Mouse (Mus musculus) thymus, postnatal 4 days (tissue): ENCODE measurements around the gene Hdac10.
A peak's percentile ranks its signal among the peaks of the same experiment; 100 is the strongest.

Experiments
- DNase-seq: peaks from one replicate; pipeline ENCODE4 v3.0.0; 2021

The Hdac10 gene

DNA sequence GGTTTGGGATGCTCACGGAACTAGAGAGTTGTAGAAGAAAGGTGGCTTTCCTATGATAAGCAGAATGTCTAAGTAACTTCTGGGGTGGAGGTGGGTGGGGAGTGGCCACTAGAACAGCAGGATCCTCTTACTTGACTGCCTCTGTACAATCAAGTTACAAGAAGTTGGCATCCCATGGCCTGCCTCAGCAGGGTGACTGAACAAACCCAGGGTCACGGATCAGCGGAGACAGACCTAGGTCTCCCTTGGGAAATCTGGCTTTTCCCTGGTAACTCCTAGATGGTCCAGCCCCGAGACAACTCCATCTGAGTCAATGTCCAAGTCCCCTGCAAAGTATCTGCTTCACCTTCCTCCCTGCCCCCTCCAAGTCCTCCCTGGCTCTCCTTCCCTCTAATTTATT, 19.4 kb upstream of the Hdac10 start:
- DNase-seq, result no peak

DNA sequence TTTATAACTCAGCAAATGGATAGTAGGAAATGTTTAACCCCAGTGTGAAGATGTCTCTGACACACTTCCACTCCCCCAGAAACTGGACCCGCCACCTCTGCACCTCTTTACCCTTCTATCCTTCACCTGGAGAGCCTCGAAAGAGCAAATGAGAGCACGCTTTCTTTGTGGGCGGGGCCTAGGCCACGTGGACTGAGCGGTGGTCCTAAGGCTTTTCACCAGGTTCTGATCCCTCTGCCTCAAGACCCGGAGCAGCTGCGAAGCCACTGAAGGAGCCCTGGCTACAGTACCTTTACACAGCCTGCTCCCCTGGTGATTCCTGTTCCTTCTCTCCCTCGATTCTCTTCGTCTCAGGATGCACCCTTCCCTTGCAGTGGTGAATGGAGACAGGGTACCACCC, 19.0 kb upstream of the Hdac10 start:
- DNase-seq, result peak; percentile 34

GRCm38 (mm10) chr15:89147024-89147423, 18.5 kb upstream of the Hdac10 start:
- DNase-seq, result peak; percentile 77

- peak; percentile 75 for DNase-seq
Observed at GRCm38 (mm10) chr15:89146537-89146936, 18.0 kb upstream of the Hdac10 start.

GRCm38 (mm10) chr15:89145813-89146350, 17.4 kb upstream of the Hdac10 start:
- DNase-seq, result no peak

- no peak for DNase-seq
Observed at GRCm38 (mm10) chr15:89144965-89145364, 16.5 kb upstream of the Hdac10 start.

GRCm38 (mm10) chr15:89143134-89143533, 14.6 kb upstream of the Hdac10 start:
- DNase-seq, result no peak

GRCm38 (mm10) chr15:89141905-89142304, 13.4 kb upstream of the Hdac10 start:
- DNase-seq, result no peak

GRCm38 (mm10) chr15:89141443-89141842, 12.9 kb upstream of the Hdac10 start:
- DNase-seq, result no peak

GRCm38 (mm10) chr15:89140659-89141252, 12.3 kb upstream of the Hdac10 start, which contains the start of gene Mapk12:
Gene Mapk12 (minus strand): TSS chr15:89140703.
- no peak for DNase-seq

DNA sequence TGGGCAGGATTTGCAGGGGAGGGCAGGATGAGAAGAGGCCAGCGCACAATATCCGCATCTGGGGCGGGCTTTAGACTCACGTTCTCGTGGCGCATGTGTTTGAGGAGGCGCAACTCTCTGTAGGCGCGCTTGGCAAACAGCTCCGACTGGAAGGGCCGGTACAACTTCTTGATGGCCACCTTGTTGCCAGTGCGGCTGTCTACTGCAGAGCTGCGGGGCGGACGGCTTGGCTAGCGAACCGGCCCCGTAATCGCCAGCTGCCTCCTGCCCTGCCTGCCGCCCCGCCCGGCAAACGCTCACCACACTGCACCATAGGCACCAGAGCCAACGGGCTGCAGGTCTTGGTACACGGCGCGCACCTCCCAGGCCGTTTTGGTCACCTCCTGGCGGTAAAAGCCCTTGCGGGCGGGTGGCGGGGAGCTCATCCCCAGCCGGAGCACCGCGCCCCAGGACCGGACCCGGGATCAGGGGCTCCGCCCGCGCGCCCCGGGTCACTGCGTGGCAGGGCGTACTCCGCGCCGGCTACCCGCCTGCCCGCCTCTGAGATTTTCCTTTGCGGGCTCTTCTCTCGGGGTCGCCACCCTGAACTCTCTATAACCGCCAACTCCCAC, 11.7 kb upstream of the Hdac10 start:
- DNase-seq, result no peak

DNA sequence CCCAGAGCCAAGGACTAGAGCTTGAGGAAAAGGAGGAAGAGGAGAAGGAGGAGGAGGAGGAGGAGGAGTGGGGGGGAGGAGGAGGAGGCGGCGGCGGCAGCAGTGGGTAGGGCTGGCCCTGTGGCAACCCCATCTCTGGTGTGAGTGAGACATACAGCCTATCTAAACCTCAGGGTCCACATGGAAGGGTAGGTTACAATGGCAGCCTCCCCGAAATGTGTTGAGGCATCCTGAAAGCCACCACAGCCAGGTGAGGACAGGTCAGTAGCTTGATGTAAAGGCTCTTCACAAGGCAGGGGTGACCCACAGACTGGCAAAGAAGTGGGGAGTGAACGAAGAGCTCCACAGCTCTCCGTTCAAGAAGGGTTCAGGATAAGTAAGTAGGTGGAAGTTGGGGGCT, 10.0 kb upstream of the Hdac10 start:
- no peak for DNase-seq

DNA sequence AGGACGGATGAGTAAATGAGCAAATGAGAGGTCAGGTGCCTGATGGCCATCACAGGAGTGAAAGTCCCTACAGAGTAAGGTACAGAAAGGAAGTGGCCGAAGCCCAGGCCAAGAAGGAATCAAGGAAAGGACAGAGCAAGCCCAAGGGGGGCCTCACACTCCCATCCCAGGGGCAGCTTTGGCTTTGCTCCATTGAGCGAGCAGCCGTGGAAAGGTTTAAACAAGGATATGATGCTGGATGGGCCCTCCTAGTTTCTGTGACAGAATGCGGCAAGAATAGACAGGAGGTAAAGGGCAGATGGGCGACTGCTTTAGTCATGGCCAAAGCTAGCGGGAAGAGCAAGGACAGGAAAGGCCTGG, 9.5 kb upstream of the Hdac10 start:
- no peak for DNase-seq

- no peak for DNase-seq
Observed at GRCm38 (mm10) chr15:89137378-89138045, 9.0 kb upstream of the Hdac10 start.

DNA sequence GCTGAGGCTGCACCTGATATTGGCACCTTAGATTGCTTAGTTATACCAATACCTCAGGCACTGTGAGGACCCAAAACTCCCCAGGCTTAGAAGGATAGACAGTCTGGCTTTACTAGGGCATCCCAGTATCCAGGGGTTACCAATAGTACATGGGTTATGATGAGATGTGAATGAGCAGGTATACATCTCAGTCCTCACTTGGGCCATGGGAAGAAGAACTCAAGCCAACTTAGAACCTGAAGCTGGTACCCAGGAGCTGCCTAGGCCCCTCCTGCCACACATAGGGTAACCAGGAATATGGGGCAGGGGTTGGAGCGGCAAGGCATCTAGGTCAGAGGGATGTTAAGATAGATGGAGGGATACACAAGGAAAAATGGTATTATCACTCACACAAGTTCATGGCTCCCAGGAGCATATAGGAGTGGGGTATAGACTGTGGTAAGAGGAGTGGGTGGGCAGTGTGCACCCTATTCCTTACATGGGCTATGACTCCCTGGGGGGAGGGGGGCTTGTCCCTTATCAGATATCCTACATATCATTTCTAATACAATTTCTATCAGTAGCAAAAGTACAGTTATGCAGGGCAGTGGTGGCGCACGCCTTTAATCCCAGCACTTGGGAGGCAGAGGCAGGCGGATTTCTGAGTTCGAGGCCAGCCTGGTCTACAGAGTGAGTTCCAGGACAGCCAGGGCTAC, 8.1 kb upstream of the Hdac10 start:
- no peak for DNase-seq

DNA sequence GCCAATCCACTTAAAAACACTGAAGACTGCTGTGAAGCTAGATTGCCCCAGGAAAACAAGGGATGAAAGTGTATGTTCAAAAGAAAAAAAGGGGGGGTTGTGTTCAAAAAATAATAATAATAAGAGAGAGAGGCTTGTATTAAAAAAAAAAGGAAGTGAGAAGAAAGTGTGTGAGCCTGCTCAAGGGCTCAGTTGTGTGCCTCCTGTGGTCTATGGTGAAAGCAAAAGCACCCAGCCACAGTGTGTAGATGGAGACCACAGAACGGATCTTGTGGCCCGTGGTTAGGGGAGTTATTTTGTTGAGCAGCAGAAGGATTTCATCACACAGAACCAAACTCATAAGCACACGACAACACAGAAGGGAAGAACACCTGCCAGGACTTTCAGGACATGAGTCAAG, 2.8 kb upstream of the Hdac10 start:
- peak; percentile 49 for DNase-seq

GRCm38 (mm10) chr15:89130245-89130644, 1.7 kb upstream of the Hdac10 start:
- DNase-seq, result no peak

DNA sequence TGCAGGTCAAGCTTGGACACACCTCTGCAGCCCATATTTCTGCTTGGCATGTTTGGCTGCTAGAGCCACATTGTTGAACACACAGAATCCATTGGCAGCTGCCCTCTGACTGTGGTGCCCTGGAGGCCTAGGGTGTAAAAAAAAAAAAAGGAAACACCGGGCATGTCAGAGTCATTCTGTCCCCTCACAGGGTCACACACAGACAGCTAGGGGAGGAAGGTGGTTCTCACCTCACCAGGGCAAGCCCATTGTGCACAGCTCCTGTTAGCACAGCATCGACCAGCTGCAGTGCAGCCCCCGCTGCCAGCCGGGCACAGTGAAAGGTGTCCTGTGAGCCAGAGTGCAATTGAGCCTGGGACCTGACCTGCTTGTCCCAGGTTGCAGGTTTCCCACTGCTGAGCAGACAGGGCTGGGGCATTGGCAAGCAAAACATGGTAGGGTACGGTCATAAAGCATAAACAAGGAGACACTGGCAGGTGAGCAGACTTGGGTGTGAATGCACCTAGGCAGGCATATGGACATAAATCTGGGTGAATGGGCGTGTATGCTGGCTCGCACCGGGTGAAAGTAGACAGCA, 1.0 kb downstream of the Hdac10 start:
- no peak for DNase-seq

DNA sequence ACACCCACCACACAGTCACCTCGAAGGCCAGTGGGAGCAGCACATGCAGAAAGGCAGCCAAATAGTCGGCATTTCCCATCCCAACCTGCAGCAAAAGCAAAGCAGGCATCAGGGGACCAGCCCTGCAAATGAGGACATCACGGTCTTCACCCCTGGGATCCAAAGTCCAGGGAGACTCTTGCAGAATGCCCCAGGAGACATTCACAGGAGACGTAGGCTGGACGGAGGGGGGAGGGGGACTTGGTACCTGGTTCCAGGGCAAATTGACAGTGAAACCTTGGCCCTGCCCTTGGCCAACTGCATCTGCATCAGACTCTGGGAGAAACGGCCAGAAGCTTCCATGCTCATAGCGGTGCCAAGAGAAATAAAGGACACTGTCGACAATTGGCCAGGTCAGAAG, 1.9 kb downstream of the Hdac10 start:
- DNase-seq, result no peak

DNA sequence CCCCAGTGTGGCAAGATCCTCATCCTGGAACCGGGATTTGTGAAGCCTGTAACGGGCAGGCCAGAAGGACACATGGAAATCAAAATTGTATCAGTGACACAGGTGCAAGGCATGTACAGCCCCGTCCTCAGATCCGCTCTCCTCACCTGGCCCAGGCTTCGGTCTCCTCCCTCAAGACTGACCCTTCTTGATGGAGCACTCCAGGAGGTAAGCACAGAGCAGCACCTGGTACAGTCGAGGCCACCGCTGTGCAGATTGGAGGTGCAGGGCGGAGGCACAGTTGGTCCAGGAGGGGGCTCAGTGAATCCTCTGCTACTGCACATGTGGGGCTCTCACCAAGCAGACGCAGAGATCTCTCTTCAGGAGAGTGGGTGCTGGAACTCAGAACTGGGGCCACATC, 3.1 kb downstream of the Hdac10 start:
- no peak for DNase-seq

GRCm38 (mm10) chr15:89124312-89124711, 4.2 kb downstream of the Hdac10 start:
- no peak for DNase-seq

- peak; percentile 83 for DNase-seq
Observed at GRCm38 (mm10) chr15:89123595-89123994, 4.9 kb downstream of the Hdac10 start.

DNA sequence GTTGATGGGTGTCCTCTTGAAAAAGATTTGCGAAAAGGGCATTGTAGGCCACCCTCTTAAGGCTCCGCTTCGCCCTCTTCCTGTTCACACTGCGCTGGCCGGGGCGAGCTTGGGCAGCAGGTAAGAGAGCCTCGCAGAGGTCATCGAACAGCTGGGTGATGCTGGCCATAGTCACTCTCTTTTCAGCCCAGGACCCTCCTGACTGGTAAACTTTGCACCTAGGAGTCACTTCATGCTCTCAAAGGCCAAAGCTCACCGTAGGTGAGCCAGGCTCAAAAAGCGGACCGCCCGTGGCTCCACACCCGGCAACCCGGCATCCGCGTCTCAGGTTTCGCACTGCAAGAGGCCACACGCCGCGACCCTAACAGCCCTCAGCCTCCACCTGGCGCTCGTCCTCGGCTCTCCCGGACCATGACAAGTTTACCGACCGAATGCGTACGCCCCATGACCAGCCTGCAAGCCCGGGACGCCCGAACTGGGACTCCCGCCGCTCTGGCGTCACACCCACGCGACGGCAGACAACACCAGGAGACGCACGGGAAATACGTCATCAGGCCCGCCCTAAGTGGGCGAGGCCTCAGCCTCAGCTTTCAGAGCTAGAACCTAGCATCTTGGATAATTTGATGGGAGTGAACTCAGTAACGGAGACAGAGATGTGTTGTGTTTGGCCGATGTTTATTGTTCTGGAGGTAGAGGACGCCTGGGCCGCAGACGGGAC, 5.7 kb downstream of the Hdac10 start, which contains the start of gene Tubgcp6:
Gene Tubgcp6 (minus strand): TSS at position 464 of the 718 bp plus-strand sequence.
- DNase-seq, result peak; percentile 96
